Mouse (Mus musculus): ENCODE data around the gene Prokr1.

GRCm38 (mm10) chr6:87599825-87600224 lies 9.3 kb upstream of the Prokr1 start:
- TF ChIP-seq CTCF (IDR thresholded peaks at IDR 0.05; ENCODE audit: low read depth, low read length) (no peak), POLR2A (IDR thresholded peaks at IDR 0.05; ENCODE audit: extremely low read depth, insufficient read depth, low read length) (no peak)

All from liver, adult 2 months (tissue).